Mouse (Mus musculus) heart, embryonic 15.5 days (tissue): ENCODE measurements around the gene Wipf3. TPM values are rescaled to one million over a fixed set of nuclear protein-coding genes. Genes with fewer than 3 reads are reported as not detected.

Experiments
- ATAC-seq: fragments of 200-750 bp; cut with Nextera tagmentation; replicated peaks from 2 replicates; pipeline ENCODE4 v1.8.0; 2017; ENCODE audit warnings: low read depth, moderate TSS enrichment; ENCODE audit not compliant: insufficient number of reproducible peaks, insufficient read depth, low FRiP score
- H3K27ac ChIP-seq: fragments of 300-500 bp; sonication (generic); 2 replicates; pipeline ENCODE4 v1.5.1; 2015; ENCODE audit warnings: mild to moderate bottlenecking, inconsistent platforms
- H3K27me3 ChIP-seq: fragments of 300-500 bp; sonication (generic); 2 replicates; pipeline ENCODE4 v1.6.1; 2015; ENCODE audit warnings: inconsistent platforms
- H3K36me3 ChIP-seq: fragments of 300-500 bp; sonication (generic); 2 replicates; pipeline ENCODE4 v1.6.1; 2015; ENCODE audit warnings: mild to moderate bottlenecking, inconsistent platforms
- H3K4me1 ChIP-seq: fragments of 300-500 bp; sonication (generic); replicated peaks from 2 replicates; pipeline ENCODE4 v1.6.1; 2015; ENCODE audit warnings: inconsistent platforms
- H3K4me2 ChIP-seq: fragments of 300-500 bp; sonication (generic); 2 replicates; pipeline ENCODE4 v1.6.1; 2015; ENCODE audit warnings: inconsistent platforms, mild to moderate bottlenecking, moderate library complexity
- H3K4me3 ChIP-seq: fragments of 300-500 bp; sonication (generic); 2 replicates; pipeline ENCODE4 v1.5.1; 2015; ENCODE audit warnings: mild to moderate bottlenecking, inconsistent platforms
- H3K9ac ChIP-seq: fragments of 300-500 bp; sonication (generic); 2 replicates; pipeline ENCODE4 v1.6.1; 2015; ENCODE audit warnings: mild to moderate bottlenecking, inconsistent platforms
- H3K9me3 ChIP-seq: fragments of 300-500 bp; sonication (generic); replicated peaks from 2 replicates; pipeline ENCODE4 v1.6.1; 2016; ENCODE audit warnings: inconsistent platforms
- WGBS: fragments of 180-500 bp; shearing (Covaris S2); methylation state at CpG from one replicate; pipeline ENCODE4 v1.1.7; 2015; ENCODE audit warnings: mixed read lengths; 5-methylcytosine and 5-hydroxymethylcytosine counted together
- polyA plus RNA-seq: library from polyadenylated mRNA; unstranded; fragments of >200 nt; fragmentation: Nextera tagmentation; extraction: Ambion mirVana; gene quantifications from 2 replicates; pipeline ENCODE4 v1.2.1, GENCODE M21; 2015

Gene Wipf3
- polyA plus RNA-seq, 1 experiment from 2014 or later = 3.4 TPM

- peaks cover 38% of the 10 kb centered on the region for H3K4me1 ChIP-seq
- H3K4me2 ChIP-seq = 0 out of 2 replicates have a peak overlapping the region, but pooled peaks have one; percentile 13
- no peaks in the 10 kb centered on the region for H3K9me3 ChIP-seq
- no peak overlapping the region for H3K4me3 ChIP-seq
- WGBS = 41% methylated on average over 13 of the region's 13 CpGs
- ATAC-seq = no peak
- H3K27me3 ChIP-seq = peaks cover 12% of the 10 kb centered on the region; the same call in 1 of the 2 replicates
- H3K9ac ChIP-seq = no peak overlapping the region
- H3K36me3 ChIP-seq = no peaks in the 10 kb centered on the region
- H3K27ac ChIP-seq = no peak overlapping the region
These were observed 3.6 kb downstream of the Wipf3 start for GRCm38 (mm10) chr6:54432806-54433545.

GRCm38 (mm10) chr6:54434171-54434570 is 4.8 kb downstream of the Wipf3 start:
- Histone ChIP-seq H3K4me3 (no peak overlapping the region), H3K4me1 (peaks cover 33% of the 10 kb centered on the region), H3K9me3 (no peaks in the 10 kb centered on the region), H3K27me3 (peaks cover 7% of the 10 kb centered on the region; the same call in 1 of the 2 replicates), H3K27ac (no peak overlapping the region), H3K4me2 (no peak overlapping the region), H3K9ac (no peak overlapping the region), H3K36me3 (no peaks in the 10 kb centered on the region)
- ATAC-seq = no peak
- WGBS = 66% methylated on average over 2 of the region's 2 CpGs

- no peak overlapping the region for H3K9ac ChIP-seq
- ATAC-seq = no peak
- H3K4me3 ChIP-seq = no peak overlapping the region
- peaks cover 22% of the 10 kb centered on the region for H3K4me1 ChIP-seq
- H3K4me2 ChIP-seq = no peak overlapping the region
- H3K27ac ChIP-seq = no peak overlapping the region
- H3K36me3 ChIP-seq = no peaks in the 10 kb centered on the region
- 51% methylated on average over 7 of the region's 7 CpGs for WGBS
- no peaks in the 10 kb centered on the region for H3K9me3 ChIP-seq
- peaks cover under 1% of the 10 kb centered on the region; the same call in 1 of the 2 replicates for H3K27me3 ChIP-seq
These were observed 6.3 kb downstream of the Wipf3 start for GRCm38 (mm10) chr6:54435663-54436062.

GRCm38 (mm10) chr6:54436286-54436685 is 6.9 kb downstream of the Wipf3 start:
- H3K36me3 ChIP-seq = no peaks in the 10 kb centered on the region
- H3K9me3 ChIP-seq = no peaks in the 10 kb centered on the region
- no peak; the same call in 1 of the 2 replicates for ATAC-seq
- H3K4me3 ChIP-seq = no peak overlapping the region
- H3K4me1 ChIP-seq = peaks cover 22% of the 10 kb centered on the region
- no peaks in the 10 kb centered on the region for H3K27me3 ChIP-seq
- 56% methylated on average over 5 of the region's 5 CpGs for WGBS
- H3K4me2 ChIP-seq = no peak overlapping the region
- H3K27ac ChIP-seq = no peak overlapping the region
- H3K9ac ChIP-seq = no peak overlapping the region

- no peak for ATAC-seq
- WGBS = 55% methylated on average over 4 of the region's 4 CpGs
- H3K4me1 ChIP-seq = peaks cover 13% of the 10 kb centered on the region
- H3K4me2 ChIP-seq = no peak overlapping the region
- no peaks in the 10 kb centered on the region for H3K27me3 ChIP-seq
- no peak overlapping the region for H3K4me3 ChIP-seq
- no peaks in the 10 kb centered on the region for H3K36me3 ChIP-seq
- H3K27ac ChIP-seq = no peak overlapping the region
- no peaks in the 10 kb centered on the region for H3K9me3 ChIP-seq
- H3K9ac ChIP-seq = no peak overlapping the region
These were observed 9.1 kb downstream of the Wipf3 start for GRCm38 (mm10) chr6:54438510-54438909.

GRCm38 (mm10) chr6:54440658-54441057 is 11.3 kb downstream of the Wipf3 start:
- no peak overlapping the region for H3K9ac ChIP-seq
- H3K27ac ChIP-seq = no peak overlapping the region
- H3K4me3 ChIP-seq = no peak overlapping the region
- H3K27me3 ChIP-seq = no peaks in the 10 kb centered on the region
- ATAC-seq = no peak
- H3K36me3 ChIP-seq = no peaks in the 10 kb centered on the region
- peaks cover 25% of the 10 kb centered on the region for H3K4me1 ChIP-seq
- no peaks in the 10 kb centered on the region for H3K9me3 ChIP-seq
- 92% methylated on average over 6 of the region's 6 CpGs for WGBS
- no peak overlapping the region for H3K4me2 ChIP-seq

- peak overlapping the region; percentile 41 for H3K27ac ChIP-seq
These were observed 14.3 kb downstream of the Wipf3 start for GRCm38 (mm10) chr6:54443657-54444056.

GRCm38 (mm10) chr6:54444086-54444485 is 14.7 kb downstream of the Wipf3 start:
- Histone ChIP-seq H3K9me3 (no peaks in the 10 kb centered on the region), H3K9ac (0 out of 2 replicates have a peak overlapping the region, but pooled peaks have one; percentile 0), H3K4me2 (no peak overlapping the region), H3K27me3 (no peaks in the 10 kb centered on the region), H3K36me3 (no peaks in the 10 kb centered on the region), H3K4me3 (no peak overlapping the region), H3K4me1 (peaks cover 16% of the 10 kb centered on the region), H3K27ac (peak overlapping the region; percentile 41)
- no peak for ATAC-seq
- WGBS = 23% methylated on average over 7 of the region's 7 CpGs

More at GRCm38 (mm10) chr6:54443657-54444056, 14.3 kb downstream of the Wipf3 start:
- Histone ChIP-seq H3K27me3 (no peaks in the 10 kb centered on the region), H3K4me3 (no peak overlapping the region), H3K9ac (0 out of 2 replicates have a peak overlapping the region, but pooled peaks have one; percentile 0), H3K9me3 (no peaks in the 10 kb centered on the region), H3K36me3 (no peaks in the 10 kb centered on the region), H3K4me1 (peaks cover 16% of the 10 kb centered on the region), H3K4me2 (no peak overlapping the region)
- 43% methylated on average over 4 of the region's 4 CpGs for WGBS
- ATAC-seq = 0 out of 2 replicates have a peak, but pooled peaks have one; percentile 43

GRCm38 (mm10) chr6:54445249-54445818 is 15.9 kb downstream of the Wipf3 start:
- no peak overlapping the region for H3K9ac ChIP-seq
- H3K36me3 ChIP-seq = no peaks in the 10 kb centered on the region
- peaks cover 16% of the 10 kb centered on the region for H3K4me1 ChIP-seq
- no peak overlapping the region for H3K4me2 ChIP-seq
- ATAC-seq = no peak
- H3K27me3 ChIP-seq = no peaks in the 10 kb centered on the region
- no peaks in the 10 kb centered on the region for H3K9me3 ChIP-seq
- 65% methylated on average over 7 of the region's 7 CpGs for WGBS
- no peak overlapping the region for H3K27ac ChIP-seq
- no peak overlapping the region for H3K4me3 ChIP-seq

- Histone ChIP-seq H3K4me2 (no peak overlapping the region), H3K4me3 (no peak overlapping the region), H3K27ac (no peak overlapping the region), H3K36me3 (no peaks in the 10 kb centered on the region), H3K4me1 (peaks cover 16% of the 10 kb centered on the region), H3K27me3 (no peaks in the 10 kb centered on the region), H3K9ac (no peak overlapping the region), H3K9me3 (no peaks in the 10 kb centered on the region)
- 81% methylated on average over 4 of the region's 4 CpGs for WGBS
- ATAC-seq = no peak
These were observed 17.9 kb downstream of the Wipf3 start for GRCm38 (mm10) chr6:54447353-54447752.

- peaks cover 49% of the 10 kb centered on the region for H3K4me1 ChIP-seq
- no peaks in the 10 kb centered on the region for H3K27me3 ChIP-seq
- no peaks in the 10 kb centered on the region for H3K36me3 ChIP-seq
- ATAC-seq = no peak
- H3K4me3 ChIP-seq = no peak overlapping the region
- H3K9ac ChIP-seq = no peak overlapping the region
- no peak overlapping the region for H3K4me2 ChIP-seq
- H3K9me3 ChIP-seq = no peaks in the 10 kb centered on the region
- H3K27ac ChIP-seq = no peak overlapping the region
- 33% methylated on average over 7 of the region's 7 CpGs for WGBS
These were observed 30.3 kb downstream of the Wipf3 start for GRCm38 (mm10) chr6:54459661-54460060.
